ENCODE assay signal across 9 mouse cellular contexts in the genomic region with DNA sequence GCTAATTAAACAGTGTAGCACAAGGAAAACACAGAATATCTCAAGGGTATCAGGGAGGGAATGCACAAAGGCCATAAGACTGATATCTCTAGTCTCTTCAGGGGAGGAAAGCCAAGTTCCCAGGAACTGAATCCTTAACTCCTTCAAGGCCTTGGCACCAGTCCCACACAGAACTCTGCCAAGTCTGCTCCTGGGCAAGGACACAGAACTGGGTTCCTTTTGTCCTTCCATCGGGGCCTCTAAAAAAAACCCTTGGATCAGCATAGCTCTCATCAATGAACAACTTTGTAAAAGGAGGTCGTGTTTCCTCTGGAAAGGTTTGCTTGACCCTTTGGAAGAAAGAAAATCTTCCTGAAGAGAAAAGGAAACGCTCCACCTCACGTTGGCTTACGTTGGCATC.
DNase-seq lines count a peak whose midpoint lies in the region; ATAC-seq and TF ChIP-seq lines count a peak whose summit lies in the region.
"Had no signal": no experiment of that assay in that cellular context is flagged by ENCODE, and none has a peak within 500 bp of the region (broad histone marks: within the 10 kb centered on the region; RNA-seq: fewer than 3 reads in every experiment).

No protein-coding gene starts in this region.

- WGBS in kidney, embryonic 14.5 days = 68% methylated on average over 5 of the region's 5 CpGs
- WGBS in lung, postnatal 0 days = 53% methylated on average over 5 of the region's 5 CpGs

- TF ChIP-seq CTCF in brain, embryonic 14.5 days (IDR thresholded peaks at IDR 0.05; ENCODE audit: borderline replicate concordance, extremely low read depth, insufficient read depth, insufficient read length) = no peak
- TF ChIP-seq CTCF in lung, postnatal 0 days (IDR thresholded peaks at IDR 0.05) = no peak

- DNase-seq in kidney, adult 11 months = peak; percentile 2
- DNase-seq in adrenal gland, postnatal 10 days = peak; percentile 81
- peak; percentile 80 for DNase-seq in brain, embryonic 14.5 days (ENCODE audit: low read depth)
- peak; percentile 34 for DNase-seq in lung, postnatal 0 days (ENCODE audit: low spot score)
- DNase-seq in spleen, postnatal 36 days (ENCODE audit: low spot score in 2 of 2) = no peak
- no peak for DNase-seq in urinary bladder, adult 18-20 months (ENCODE audit: low spot score in 2 of 2)
- no peak for DNase-seq in embryo, embryonic 11 days

- no peaks in the 10 kb centered on the region for H3K27me3 ChIP-seq in kidney, embryonic 14.5 days (ENCODE audit: control insufficient read depth, insufficient read depth, low read length)
- no peaks in the 10 kb centered on the region for H3K27me3 ChIP-seq in lung, postnatal 0 days (replicated peaks; ENCODE audit: insufficient read depth, low read length)
- H3K27me3 ChIP-seq: embryonic facial prominence, embryonic 12.5 days had no signal

- TF ChIP-seq EP300 in lung, postnatal 0 days (IDR thresholded peaks at IDR 0.05) = peak; percentile 35

- H3K4me3 ChIP-seq in kidney, embryonic 14.5 days (ENCODE audit: low read length) = no peak overlapping the region
- H3K4me3 ChIP-seq in lung, postnatal 0 days (ENCODE audit: low read depth, low read length) = no peak overlapping the region
- H3K4me3 ChIP-seq: embryonic facial prominence, embryonic 12.5 days had no signal

- ATAC-seq in kidney, embryonic 14.5 days (ENCODE audit: low FRiP score, low TSS enrichment) = no peak
- ATAC-seq in lung, postnatal 0 days = no peak

- no peak overlapping the region for H3K4me2 ChIP-seq in kidney, embryonic 14.5 days (replicated peaks; ENCODE audit: low read depth, low read length)
- H3K4me2 ChIP-seq in lung, postnatal 0 days (replicated peaks; ENCODE audit: low read depth, low read length) = no peak overlapping the region
- H3K4me2 ChIP-seq: embryonic facial prominence, embryonic 12.5 days had no signal

- H3K9ac ChIP-seq in kidney, embryonic 14.5 days (ENCODE audit: low read depth, low read length) = no peak overlapping the region
- H3K9ac ChIP-seq in lung, postnatal 0 days (replicated peaks; ENCODE audit: low read depth) = no peak overlapping the region
- H3K9ac ChIP-seq: embryonic facial prominence, embryonic 12.5 days had no signal

- no peaks in the 10 kb centered on the region for H3K4me1 ChIP-seq in kidney, embryonic 14.5 days (ENCODE audit: control insufficient read depth, insufficient read depth, low read length)
- H3K4me1 ChIP-seq in lung, postnatal 0 days (ENCODE audit: insufficient read depth, low read depth, low read length) = no peaks in the 10 kb centered on the region
- H3K4me1 ChIP-seq: embryonic facial prominence, embryonic 12.5 days had no signal

- H3K36me3 ChIP-seq in kidney, embryonic 14.5 days (ENCODE audit: control insufficient read depth, insufficient read depth, low read length) = no peaks in the 10 kb centered on the region
- H3K36me3 ChIP-seq in lung, postnatal 0 days (ENCODE audit: insufficient read depth, low read length) = no peaks in the 10 kb centered on the region
- H3K36me3 ChIP-seq: embryonic facial prominence, embryonic 12.5 days had no signal

- TF ChIP-seq POLR2A in brain, embryonic 14.5 days (IDR thresholded peaks at IDR 0.05; ENCODE audit: borderline replicate concordance, extremely low read depth, insufficient read depth, insufficient read length, poor library complexity, severe bottlenecking) = no peak

- no peak overlapping the region for H3K27ac ChIP-seq in kidney, embryonic 14.5 days (ENCODE audit: low read depth, low read length)
- H3K27ac ChIP-seq in lung, postnatal 0 days (ENCODE audit: low read length) = no peak overlapping the region
- H3K27ac ChIP-seq: embryonic facial prominence, embryonic 12.5 days had no signal

- H3K9me3 ChIP-seq in kidney, embryonic 14.5 days (ENCODE audit: control insufficient read depth, low read length) = no peaks in the 10 kb centered on the region
- no peaks in the 10 kb centered on the region for H3K9me3 ChIP-seq in lung, postnatal 0 days (ENCODE audit: low read length)
- H3K9me3 ChIP-seq: embryonic facial prominence, embryonic 12.5 days had no signal

Comparison
In these comparisons a context has a peak if more than half of its experiments do, and no peak if none do; other contexts are left out.
1. DNase-seq: peak in kidney, adult 11 months (single experiment), adrenal gland, postnatal 10 days (single experiment), brain, embryonic 14.5 days (single experiment) and lung, postnatal 0 days (single experiment); none in spleen, postnatal 36 days (0 of 2), urinary bladder, adult 18-20 months (0 of 2) and embryo, embryonic 11 days (single experiment).